Mouse (Mus musculus): ENCODE measurements around the gene Frmd4a.

- no peak for TF ChIP-seq POLR2A (IDR thresholded peaks at IDR 0.05; ENCODE audit: low read depth, low read length)
- no peak for TF ChIP-seq CTCF (IDR thresholded peaks at IDR 0.05; ENCODE audit: extremely low read depth, insufficient read depth, insufficient read length, insufficient replicate concordance)
These were observed 514.7 kb downstream of the Frmd4a start for GRCm38 (mm10) chr2:4532198-4532568.

Measured in spleen, adult 2 months (tissue).